Mouse (Mus musculus): ENCODE measurements around the gene Degs1.

The Degs1 gene

DNA sequence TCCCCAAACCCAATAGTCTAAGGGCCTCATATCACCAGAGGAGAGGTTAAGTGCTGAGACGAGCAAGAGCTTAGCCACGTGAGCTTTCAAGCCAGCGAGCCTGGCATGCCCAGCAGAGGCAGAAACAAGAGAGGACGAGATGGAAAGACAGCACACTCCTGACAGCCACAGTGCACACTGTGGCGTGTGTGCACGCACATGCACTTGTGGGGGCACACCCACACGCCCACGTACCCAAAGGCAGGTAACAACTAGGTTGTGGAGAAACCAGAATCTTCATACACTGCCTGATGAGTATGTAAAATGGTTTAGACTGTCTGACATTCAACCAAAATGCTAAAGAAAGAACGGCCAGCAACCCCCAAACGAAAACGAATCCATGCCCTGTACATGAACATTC is 2.0 kb downstream of the Degs1 start:
- CTCF ChIA-PET, result no interaction called here

DNA sequence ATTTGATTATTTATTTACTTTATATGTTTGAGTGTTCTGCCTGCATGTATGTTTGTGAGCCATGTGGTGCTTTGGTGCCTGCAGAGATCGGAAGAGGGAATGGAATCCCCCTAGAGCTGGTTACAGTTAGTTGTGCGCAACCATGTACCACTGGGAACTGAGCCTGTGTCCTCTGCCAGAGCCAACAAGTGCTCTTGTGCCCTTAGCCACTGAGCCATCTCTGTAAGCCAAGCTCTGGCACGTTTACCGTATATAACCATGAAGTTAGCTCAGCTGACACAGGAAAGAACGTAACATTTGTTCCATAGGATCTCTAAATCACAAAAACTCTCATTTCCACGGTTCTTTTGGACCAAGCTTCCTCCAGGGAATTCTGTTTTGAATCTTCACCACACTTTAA is 2.6 kb downstream of the Degs1 start:
- CTCF ChIA-PET, result no interaction called here

DNA sequence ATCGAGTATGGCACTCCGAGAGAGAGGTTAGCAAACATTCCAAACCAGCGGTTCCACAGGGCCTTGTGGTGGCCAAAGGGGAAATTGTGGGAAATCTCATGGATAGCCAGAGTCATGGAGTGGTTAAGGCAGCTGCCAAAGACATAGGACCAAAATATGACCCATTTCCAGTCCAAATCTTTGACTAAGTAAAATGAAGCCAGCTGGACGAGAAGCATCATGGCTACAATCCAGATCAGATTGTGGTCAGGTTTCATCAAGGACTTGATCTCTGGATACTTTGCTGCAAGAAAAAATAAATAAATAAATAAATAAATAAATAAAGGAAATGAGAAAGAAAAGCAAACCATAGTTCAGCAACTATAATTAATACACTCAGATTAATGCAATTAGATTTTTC is 3.2 kb downstream of the Degs1 start:
- CTCF ChIA-PET, result no interaction called here

DNA sequence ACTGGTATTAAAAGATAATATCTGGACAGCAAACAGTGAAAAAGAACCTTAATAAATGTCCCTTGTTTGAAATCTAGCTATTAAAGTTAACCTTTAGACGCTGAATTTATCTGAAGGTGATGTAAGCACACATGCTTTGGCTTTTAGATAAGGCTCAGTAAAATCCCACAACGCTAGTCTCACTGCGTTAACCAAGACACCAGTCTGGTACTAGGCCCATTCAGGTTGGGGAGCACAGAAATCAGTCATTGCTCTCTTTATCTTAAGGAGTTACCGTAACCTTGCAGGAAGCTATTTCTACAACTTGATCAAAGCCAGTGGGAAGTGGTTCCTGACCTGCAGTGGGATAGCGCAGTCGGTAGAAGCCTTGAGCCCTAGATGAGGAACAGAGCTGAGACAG is 7.5 kb downstream of the Degs1 start:
- CTCF ChIA-PET, result no interaction called here

DNA sequence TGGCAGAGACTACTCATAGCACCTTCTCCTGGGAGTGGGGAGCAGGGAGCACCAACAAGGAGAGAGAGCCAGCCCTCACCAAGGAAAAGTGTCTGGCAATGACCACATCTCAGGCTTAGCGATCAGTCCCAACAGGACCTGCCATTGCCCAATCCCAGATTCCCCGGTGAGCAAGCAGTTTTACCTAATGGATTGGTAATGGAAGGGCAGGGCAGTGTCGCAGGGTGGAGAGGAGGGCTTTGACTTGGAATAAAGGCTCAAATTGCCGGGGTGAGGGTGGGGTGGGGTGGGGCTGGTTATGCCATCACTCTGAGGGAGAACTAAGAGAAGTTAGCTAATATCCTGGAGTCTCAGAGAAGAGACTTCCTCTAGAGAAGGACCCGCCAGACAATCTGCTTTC is 11.0 kb downstream of the Degs1 start:
- CTCF ChIA-PET, result no interaction called here

DNA sequence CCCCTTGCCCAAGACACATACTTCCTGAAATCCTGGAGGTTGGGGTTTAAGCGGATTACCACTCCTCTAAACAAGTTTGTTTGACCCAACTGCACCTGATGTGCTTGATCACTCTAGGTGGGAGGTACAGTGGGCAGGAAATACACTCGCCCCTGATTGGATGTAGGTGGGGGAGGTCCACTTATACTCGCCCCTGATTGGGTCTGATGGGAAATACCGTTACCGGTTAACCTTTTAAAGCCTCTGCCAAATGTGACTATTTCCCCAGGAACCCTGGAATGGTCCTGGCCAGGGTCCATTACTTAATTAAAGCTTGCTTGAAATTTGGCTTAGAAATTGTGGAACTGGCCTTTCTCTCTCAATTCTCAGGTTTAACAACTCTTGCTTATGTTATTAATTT is 11.5 kb downstream of the Degs1 start:
- CTCF ChIA-PET, result no interaction called here

DNA sequence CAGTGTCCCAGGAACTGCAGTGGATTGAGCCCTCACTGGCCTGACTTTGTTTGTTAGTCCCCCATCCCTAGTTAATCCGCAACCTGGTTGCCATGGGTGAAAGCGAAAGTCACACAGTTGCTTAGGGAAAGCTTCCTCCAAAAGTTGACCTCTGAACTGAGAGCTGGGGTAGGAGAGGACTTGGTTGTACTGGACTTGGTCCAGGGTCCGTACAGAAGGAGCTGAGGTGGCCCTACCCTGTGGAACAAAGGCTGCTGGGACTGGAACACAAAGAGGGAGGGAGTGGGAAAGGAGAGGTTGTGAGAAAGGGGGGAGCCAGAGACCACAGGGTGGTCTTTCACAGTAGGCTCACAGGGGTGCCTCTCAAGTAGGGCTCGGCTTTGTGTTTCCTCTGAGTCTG is 14.3 kb downstream of the Degs1 start:
- CTCF ChIA-PET, result no interaction called here

DNA sequence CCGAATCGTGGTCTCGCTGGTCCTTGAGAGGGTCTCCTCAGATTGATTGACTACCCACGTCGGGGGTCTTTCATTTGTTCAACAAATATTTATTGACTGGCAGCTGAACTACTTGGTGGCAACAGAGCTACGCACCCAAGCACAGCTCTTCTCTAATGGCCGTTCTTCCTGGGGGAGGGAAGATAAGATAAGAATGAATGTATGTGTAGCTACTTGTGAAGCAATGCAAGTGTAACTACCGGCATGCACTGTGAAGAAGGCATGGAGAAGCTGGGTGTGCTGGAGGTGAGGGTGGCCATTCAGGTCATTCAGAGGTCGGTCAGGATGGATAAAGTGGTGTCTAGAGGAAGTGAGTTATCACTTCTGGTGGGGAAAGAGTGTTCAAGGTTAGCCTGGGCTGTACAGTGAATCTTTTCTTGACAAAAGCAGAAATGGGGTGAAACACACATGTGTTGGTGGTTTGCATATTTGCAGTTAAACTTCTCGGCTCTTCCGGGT is 16.5 kb downstream of the Degs1 start:
- CTCF ChIA-PET, result no interaction called here

DNA sequence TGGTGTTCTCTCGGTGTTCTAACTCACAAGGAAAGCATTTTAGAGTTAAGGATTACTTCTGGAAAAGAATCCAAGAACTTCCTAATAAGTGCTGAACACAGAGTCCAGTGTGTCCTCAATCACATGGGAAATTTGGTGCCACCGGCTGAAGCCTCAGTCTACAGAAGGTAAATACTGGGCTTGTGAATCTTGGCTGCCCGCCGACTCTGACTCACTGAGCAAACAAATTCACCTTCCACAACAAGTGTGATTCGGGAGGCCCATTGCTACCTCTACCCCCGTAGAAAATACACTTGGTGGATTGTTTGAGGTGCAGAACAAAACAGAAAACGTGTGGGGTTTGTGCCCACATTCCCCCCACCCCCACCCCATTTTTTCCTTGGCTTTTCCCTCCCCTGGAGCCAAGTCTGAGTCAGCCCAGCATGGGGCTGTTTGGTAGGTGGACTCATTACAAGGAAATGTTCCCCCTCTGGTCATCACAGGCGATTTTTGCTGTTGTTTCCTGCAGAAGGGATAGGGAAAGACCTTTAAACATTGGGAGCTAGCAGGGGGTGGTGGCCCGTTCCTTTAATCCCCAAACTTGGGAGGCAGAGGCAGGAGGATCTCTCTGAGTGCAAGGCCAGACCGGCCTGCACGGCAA is 26.4 kb downstream of the Degs1 start:
- CTCF ChIA-PET, result no interaction called here

DNA sequence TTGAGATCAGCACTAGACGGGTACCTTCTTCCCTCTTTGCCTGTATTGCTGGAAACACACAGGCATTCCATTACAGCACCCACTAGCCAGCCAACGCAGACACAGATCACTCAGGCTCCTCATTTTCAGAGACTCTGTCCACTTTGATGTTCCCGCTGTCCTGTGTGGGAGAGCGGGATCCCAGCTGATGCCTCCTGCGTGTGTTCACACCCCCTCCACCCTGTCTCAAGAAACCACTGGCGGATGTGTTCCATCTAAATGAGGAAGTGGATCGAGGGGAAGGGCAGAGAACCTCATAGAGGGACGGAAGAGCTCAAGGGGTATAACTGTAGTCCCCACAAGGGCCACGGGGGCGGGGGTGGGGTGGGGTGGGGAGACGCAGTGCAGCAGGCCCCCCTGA is 27.6 kb downstream of the Degs1 start:
- CTCF ChIA-PET, result no interaction called here

DNA sequence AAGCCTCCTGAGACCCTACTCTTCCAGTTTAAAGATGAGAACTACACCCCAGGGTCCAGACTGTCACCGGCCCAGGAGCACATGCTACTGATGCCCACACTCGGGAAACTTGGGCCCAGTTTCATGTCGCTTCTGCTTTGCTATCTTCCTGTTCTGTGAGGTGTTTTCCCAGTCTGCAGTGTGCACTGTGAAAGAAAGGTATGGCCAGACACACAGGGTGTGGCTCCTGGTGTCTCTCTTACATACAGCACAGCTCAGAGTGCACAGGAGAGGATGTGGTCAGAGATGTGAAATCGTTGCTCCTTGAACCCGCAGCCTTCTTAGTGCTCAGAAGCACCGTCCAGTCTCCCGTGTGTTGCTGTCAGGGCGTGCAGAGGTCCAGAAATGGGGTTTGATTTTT is 28.0 kb downstream of the Degs1 start:
- CTCF ChIA-PET, result no interaction called here

DNA sequence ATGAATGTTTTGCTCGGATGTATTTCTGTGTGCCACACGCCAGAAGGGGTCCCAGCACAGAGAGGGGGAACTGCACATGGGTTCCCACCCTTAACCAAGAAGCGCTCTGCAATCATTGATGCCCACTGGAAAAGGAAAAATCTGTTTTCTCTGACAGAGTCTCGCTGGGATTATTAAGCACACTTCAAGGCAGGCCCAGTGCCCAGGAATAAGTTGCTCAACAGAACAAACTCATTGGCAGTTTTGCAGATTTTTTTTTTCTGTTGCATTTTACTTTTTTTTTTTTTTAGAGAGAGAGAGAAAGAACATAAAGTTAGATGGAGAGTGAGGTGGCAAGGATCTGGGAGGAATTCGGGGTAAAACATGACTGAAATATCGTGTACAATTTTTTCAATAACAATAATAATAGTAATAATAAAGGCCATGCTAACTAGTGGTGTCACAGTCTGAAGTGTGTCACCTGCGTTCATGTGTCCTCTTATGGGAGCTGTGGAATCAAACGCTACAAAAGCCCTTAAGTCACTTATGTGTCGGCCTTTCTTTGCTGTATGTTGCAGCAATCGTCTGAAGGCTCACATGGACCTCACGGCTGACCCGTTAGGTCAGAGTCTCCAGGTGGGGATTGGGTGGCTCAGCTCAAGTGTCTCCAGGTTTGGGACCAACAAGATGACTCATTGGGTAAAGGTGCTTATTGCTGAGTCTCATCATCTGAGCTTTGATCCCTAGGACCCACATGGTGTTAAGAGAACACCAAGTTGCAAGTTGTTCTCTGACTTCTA is 28.7 kb downstream of the Degs1 start:
- CTCF ChIA-PET, result no interaction called here

DNA sequence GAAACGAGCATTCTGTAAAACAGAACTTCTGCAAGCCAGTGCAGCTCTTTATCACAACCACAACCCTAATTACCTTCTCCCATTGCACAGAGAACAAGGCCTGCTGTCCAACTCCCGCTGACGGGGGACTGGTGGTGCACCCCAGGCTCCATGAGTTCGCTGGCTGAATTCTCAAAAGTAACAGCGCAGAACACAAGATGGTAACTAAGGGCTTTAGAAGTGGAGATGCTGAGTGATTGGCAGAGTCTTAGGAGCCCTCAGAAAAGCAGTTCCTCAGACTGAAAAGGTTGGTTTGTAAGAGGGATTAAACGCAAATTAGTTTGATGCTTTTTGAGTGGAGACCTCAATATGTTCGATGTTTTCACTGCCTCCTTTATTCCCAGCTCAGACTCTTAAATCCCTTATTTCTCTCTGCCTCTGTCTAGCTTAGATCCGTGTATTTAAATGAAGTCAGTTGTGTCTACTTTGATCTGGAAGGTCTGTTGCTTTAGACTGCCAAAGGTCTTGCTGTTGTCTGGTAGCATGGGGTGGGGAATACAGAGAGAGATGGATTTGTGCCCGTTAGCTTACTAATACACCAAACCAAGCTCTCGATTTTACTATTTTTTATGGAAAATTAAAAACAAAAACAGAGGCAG is 30.0 kb downstream of the Degs1 start:
- CTCF ChIA-PET, result interaction anchor here (0.7 kb wide), 1 partner anchor 377 kb away, joined by 4 read pairs; no protein-coding TSS in a partner anchor

DNA sequence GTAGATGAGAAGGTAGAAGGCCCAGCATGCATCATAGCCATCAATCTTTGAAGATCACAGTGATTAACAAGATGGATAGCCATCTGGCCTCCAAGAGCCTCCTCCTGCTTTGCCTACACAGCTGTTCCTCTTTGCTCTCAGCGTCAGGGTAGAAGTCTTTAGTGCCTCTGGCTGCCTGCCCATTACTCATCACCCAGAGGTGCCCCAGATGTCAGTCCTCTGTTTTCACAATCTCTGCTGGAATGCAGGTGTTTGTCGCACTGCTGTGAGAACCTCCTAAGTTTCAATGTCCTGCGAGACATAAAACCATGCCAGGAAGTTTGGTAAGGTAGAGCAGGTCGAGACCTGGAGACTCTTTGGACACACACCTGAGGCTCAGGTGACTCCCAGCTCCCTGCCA is 31.9 kb downstream of the Degs1 start:
- CTCF ChIA-PET, result no interaction called here

DNA sequence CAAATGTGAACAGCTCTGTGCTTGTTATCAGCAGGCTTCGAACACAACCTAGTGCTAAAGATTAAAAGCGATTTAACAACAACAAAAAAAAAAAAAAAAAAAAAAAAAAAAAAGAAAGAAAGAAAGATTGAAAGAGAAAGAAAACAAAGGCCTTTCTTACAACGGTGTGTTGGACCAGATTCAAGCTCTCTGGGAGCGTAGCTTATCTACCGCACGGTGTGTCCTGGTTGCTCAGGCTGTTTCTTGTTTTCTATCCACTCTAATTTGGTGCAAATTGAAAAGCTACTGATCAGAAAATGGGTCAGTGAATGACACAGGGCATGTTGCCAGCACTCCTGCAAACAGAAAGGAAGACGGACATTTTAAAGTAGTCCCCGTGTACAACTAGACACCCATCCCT is 33.3 kb downstream of the Degs1 start:
- CTCF ChIA-PET, result no interaction called here

DNA sequence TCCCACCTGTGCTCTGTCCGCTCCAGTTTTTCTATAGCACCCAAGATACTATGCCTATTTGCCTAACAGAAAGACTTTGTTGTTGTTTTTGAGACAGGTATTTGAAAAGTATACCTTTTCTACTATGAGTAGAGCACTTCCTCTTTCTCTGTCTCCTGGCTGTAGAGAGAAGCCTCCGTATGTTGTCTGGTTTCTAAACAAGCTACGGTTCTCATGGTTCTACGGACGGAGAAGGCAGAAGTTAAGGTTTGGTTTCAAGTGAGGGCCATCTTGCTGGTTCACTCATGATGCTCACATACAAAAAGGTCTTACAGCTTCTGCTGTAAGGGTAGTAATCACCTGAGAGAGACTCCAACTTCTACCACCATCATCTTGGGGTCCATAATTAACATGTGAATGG is 37.6 kb downstream of the Degs1 start:
- CTCF ChIA-PET, result interaction anchor here (0.7 kb wide), 1 partner anchor 1028 kb away, joined by 6 read pairs; no protein-coding TSS in a partner anchor

DNA sequence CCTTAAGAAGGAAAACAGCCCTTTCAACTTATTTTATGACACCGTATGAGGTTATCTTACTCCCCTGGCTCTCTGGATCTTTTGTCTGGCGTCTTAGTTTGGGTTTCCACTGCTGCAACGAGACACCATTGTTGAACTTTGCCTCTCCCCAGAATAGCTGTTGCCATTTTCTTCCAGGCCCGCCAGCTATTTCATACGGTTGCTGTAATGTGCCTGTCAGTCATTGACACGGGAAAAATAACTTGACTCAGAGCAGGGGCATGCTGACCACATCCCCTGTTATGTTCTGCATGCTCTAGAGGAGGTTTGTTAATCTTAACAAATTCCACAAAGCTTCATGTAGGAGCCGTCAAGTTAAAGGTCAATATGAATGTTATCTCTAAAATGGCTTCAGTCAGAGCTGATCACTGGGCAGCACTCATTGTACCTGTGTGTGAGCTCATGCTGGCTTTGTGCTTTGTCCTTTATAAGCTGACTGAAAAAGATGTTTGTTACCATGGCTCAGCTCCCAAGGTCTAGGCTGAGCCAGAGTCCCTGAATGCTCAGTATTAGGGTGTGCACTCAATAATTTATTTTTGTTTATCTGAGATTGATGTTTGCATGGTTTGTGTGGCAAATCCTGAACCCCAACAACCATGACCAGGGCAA is 44.4 kb downstream of the Degs1 start:
- CTCF ChIA-PET, result interaction anchor here (0.6 to 0.7 kb wide), 3 partner anchors 14 to 88 kb away, joined by 3 to 6 read pairs (median 3); no protein-coding TSS in a partner anchor

DNA sequence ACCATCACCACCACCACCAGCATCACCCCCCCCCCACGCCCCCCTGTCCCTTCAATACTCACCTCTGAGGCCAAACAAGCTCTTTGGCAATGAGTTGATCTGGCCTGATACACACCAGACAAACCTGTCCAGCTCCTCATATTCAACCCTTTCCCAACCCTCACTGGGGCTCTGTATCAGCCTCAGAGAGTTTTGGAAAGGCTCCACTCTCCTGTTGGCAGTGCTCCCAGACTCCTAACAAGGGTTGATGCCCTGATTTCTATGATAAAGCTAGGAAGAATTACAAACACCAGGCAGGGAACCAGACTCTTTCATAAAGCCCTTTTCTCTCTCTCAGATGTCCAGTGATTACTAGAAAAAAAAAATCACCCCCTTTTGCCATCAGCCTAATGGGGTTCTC is 45.2 kb downstream of the Degs1 start:
- CTCF ChIA-PET, result no interaction called here

DNA sequence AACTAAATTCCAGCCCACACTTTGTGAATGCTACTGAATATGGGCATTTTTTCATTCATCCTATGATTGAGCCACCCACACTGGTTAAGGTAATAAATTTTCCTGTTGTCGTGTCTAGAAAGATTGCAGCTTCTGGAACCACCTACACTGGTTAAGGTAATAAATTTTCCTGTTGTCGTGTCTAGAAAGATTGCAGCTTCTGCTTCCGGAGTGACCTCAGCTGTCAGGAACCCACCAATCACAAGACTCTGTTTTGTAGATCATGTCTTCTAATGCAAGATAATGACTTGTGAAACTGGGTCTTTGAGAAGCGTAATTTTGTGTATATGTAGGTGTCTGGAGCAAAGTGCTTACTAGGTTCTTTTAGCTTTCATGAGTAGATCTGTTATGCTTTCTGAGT is 47.4 kb downstream of the Degs1 start:
- CTCF ChIA-PET, result no interaction called here

DNA sequence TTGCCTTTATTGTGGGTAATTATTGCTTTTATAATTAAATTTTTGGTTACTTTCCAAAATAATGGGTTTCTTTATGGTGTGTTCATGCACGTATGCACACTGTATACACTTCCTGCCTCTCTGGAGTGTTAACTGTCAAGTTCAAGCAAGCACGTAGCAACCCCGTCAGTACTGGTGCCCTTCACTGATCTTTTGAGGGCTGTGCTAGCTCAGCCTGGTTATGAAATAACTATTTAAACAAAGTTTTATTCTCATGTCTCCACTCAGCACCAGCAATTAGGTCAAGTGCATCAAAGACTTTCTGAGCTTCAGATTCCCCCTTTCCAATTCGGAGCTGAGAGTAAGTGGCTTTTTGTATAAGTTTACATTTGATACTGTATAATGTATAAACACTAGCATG is 53.2 kb downstream of the Degs1 start:
- CTCF ChIA-PET, result no interaction called here

DNA sequence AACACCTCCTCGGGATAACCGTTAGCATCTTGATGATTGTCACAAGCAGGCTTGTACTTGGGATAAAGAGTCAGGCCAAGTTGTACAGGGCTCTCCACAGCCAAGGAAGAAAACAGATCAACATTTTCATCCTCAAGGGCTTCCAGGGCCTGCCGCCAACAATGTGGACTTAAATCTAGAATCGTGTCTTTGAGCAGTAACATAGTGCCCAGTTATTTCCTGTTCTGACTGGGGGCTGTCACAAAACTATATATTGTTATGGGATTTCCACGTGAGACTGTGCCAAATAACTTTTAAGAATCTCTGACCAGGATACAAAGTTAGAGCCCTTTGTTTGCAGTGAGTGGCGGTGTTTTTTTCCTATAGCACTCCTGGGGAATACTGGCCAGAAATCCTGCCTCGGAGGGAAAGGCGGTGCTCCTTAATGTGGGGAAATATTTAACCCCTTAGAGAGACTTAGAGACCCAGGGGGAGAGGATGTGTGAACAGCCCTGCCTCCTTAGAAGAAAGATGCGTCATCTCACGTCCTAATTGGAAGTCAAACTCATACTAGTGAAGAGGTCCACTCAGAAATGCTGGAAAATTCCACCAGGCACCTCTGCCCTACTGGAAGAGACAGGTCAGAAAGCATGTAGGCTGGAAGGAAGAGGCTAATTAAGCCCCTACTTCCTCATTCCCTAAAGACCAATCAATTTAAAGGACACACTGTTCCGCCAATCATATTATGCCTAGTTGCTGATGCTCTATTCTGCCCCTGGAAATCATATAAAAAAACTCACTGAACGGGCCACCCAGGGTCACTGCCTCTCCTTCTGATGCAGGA is 55.3 kb downstream of the Degs1 start:
- CTCF ChIA-PET, result no interaction called here

DNA sequence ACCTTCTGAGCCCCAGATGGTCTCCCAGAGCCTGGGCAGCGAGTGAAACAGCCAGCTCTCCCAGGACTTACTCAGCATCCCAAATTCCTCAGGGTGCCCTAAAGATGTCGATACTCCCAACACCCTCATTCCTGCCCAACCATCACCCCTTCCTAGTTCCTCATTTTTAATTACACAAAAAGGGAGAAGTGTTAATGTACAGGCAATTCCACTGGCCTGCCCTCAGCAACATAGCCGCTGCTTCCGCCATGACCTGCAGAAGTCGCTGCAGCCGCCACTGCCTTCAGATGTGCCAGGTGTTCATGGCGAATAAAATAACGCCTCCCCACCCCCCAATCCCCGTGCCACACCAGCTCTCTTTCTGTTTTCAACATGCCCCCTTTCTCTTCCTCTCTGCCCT is 56.3 kb downstream of the Degs1 start:
- CTCF ChIA-PET, result no interaction called here

Data from spleen, embryonic (tissue).